Mouse (Mus musculus) olfactory bulb, adult 2 months (tissue): Measurements from ENCODE around the gene Lifr.

ENCODE experiments used
- CTCF ChIP-seq: fragments of 200-500 bp; IDR thresholded peaks from 2 replicates; pipeline ENCODE4 v1.5.1; 2012; ENCODE audit warnings: low read depth, mild to moderate bottlenecking, low read length, moderate library complexity; ENCODE audit not compliant: insufficient read depth
- POLR2A ChIP-seq: fragments of 200-500 bp; IDR thresholded peaks from 2 replicates; pipeline ENCODE4 v1.6.1; 2012; ENCODE audit warnings: mild to moderate bottlenecking, low read depth, low read length, moderate library complexity; ENCODE audit not compliant: insufficient read depth

DNA sequence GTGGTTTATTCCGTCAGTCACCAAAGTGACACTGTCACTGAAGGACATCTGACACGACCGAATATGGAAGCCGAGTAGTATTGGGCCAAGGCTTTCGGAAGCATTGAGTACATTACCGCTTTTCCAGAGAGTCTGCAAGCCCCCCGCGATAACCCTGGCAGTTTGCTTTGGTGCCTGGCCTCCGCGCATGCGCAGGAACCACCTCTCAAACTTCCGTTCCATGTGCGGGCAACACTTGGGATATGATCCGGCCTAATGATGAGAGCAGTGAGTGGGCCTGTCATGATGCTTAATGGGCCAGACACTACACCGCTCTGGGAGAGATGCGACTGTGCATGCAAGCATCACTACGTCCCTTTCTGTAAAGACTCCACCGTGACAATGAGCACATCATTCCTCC is 59.4 kb downstream of the Lifr start:
- TF ChIP-seq CTCF (no peak), POLR2A (no peak)
